Mouse (Mus musculus) forebrain, embryonic 13.5 days (tissue): ENCODE results near the gene Optn. TPM values are rescaled to one million over a fixed set of nuclear protein-coding genes. Genes with fewer than 3 reads are reported as not detected.

Experiments
- ATAC-seq: fragments of 200-750 bp; cut with Nextera tagmentation; 2 replicates; pipeline ENCODE4 v1.8.0; 2017
- H3K27ac ChIP-seq: fragments of 300-500 bp; sonication (generic); 2 replicates; pipeline ENCODE4 v1.5.1; 2015; ENCODE audit warnings: inconsistent platforms, mild to moderate bottlenecking, moderate library complexity
- H3K27me3 ChIP-seq: fragments of 300-500 bp; sonication (generic); 2 replicates; pipeline ENCODE4 v1.6.1; 2015; ENCODE audit warnings: mild to moderate bottlenecking, inconsistent platforms
- H3K36me3 ChIP-seq: fragments of 300-500 bp; sonication (generic); 2 replicates; pipeline ENCODE4 v1.6.1; 2015; ENCODE audit warnings: mild to moderate bottlenecking, inconsistent platforms; ENCODE audit not compliant: poor library complexity, severe bottlenecking
- H3K4me1 ChIP-seq: fragments of 300-500 bp; sonication (generic); 2 replicates; pipeline ENCODE4 v1.6.1; 2015; ENCODE audit warnings: inconsistent platforms
- H3K4me2 ChIP-seq: fragments of 300-500 bp; sonication (generic); 2 replicates; pipeline ENCODE4 v1.6.1; 2015; ENCODE audit warnings: inconsistent platforms, mild to moderate bottlenecking, moderate library complexity
- H3K4me3 ChIP-seq: fragments of 300-500 bp; sonication (generic); 2 replicates; pipeline ENCODE4 v1.5.1; 2015; ENCODE audit warnings: mild to moderate bottlenecking, inconsistent platforms
- H3K9ac ChIP-seq: fragments of 300-500 bp; sonication (generic); 2 replicates; pipeline ENCODE4 v1.6.1; 2015; ENCODE audit warnings: mild to moderate bottlenecking, inconsistent platforms
- H3K9me3 ChIP-seq: fragments of 300-500 bp; sonication (generic); replicated peaks from 2 replicates; pipeline ENCODE4 v1.6.1; 2016; ENCODE audit warnings: inconsistent platforms
- WGBS: fragments of 180-500 bp; shearing (Covaris S2); methylation state at CpG from one replicate; pipeline ENCODE4 v1.1.7; 2015; 5-methylcytosine and 5-hydroxymethylcytosine counted together
- polyA plus RNA-seq: library from polyadenylated mRNA; unstranded; fragments of >200 nt; fragmentation: Nextera tagmentation; extraction: Ambion mirVana; gene quantifications from 2 replicates; pipeline ENCODE4 v1.2.1, GENCODE M21; 2015

The Optn gene
- polyA plus RNA-seq, 1 experiment from 2014 or later = 2.8 TPM

DNA sequence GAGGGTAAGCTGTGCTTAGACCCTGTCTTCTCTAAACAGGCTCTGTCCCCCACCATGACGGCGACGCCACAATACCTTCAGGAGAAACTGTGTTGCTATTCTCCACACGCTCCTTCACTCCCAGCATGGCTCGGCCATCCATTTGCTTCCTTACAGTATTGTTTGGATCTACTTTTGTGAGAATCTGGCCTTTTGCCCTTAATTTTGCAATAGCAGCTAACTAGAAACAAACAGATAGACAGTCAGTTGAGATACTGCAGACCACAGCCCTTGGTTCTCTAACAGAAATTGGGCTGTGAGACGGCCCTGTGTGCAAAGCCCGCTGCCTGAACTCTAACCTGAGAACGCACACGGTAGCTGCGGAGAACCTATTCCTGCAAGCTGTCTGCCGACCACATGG, 68.2 kb downstream of the Optn start:
- no peak overlapping the region for H3K9ac ChIP-seq
- H3K27ac ChIP-seq = no peak overlapping the region
- H3K4me3 ChIP-seq = no peak overlapping the region
- peaks cover 75% of the 10 kb centered on the region for H3K36me3 ChIP-seq
- H3K9me3 ChIP-seq = no peaks in the 10 kb centered on the region
- ATAC-seq = no peak
- 93% methylated on average over 11 of the region's 11 CpGs for whole genome bisulfite sequencing
- H3K4me2 ChIP-seq = no peak overlapping the region
- H3K27me3 ChIP-seq = no peaks in the 10 kb centered on the region
- no peaks in the 10 kb centered on the region for H3K4me1 ChIP-seq

DNA sequence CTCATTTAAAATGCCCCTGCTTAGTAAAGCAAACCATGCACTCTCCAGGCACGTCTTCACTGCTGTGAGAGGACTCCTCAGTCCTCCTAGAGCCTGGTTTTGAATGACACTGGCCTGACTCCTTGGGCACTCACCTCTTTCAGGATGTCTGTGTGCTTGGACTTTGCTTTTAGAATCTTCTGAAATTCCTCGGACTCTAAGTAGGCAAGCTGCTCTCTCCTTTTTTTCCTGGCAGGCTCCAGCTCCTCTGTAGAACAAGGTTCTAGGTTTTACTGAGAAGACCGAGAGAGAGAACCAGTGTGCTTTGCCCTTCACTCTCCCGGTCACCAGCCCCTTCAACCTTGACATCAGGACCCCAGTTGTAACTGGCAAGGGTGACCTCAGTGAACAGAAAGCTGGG, 69.4 kb downstream of the Optn start:
- H3K9ac ChIP-seq = no peak overlapping the region
- H3K27ac ChIP-seq = no peak overlapping the region
- WGBS = 92% methylated on average over 4 of the region's 4 CpGs
- H3K36me3 ChIP-seq = peaks cover 71% of the 10 kb centered on the region
- H3K9me3 ChIP-seq = no peaks in the 10 kb centered on the region
- H3K4me1 ChIP-seq = no peaks in the 10 kb centered on the region
- no peak overlapping the region for H3K4me3 ChIP-seq
- no peak for ATAC-seq
- no peak overlapping the region for H3K4me2 ChIP-seq
- no peaks in the 10 kb centered on the region for H3K27me3 ChIP-seq

DNA sequence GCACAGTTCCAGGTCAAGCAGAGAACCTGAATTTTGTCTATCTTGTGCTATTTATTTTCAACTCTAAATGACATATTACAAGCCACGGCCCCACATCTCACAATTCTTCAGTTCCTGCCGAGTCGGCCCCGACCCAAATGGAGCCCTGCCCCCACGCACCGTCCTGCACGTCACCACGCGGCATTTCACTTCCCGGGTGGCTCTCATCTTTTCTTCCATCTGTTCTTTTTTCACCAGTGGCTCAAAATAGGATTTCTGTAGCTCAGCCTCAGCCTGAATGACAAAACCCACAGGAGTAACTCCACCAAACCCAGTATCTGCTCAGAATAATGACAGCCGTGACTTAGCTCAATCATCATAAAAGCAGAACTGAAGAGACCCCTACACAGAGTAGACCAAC, 70.3 kb downstream of the Optn start:
- Histone ChIP-seq H3K27ac (no peak overlapping the region), H3K4me1 (no peaks in the 10 kb centered on the region), H3K4me3 (no peak overlapping the region), H3K36me3 (peaks cover 66% of the 10 kb centered on the region), H3K4me2 (no peak overlapping the region), H3K27me3 (no peaks in the 10 kb centered on the region), H3K9me3 (no peaks in the 10 kb centered on the region), H3K9ac (no peak overlapping the region)
- 92% methylated on average over 11 of the region's 11 CpGs for WGBS
- no peak for ATAC-seq

DNA sequence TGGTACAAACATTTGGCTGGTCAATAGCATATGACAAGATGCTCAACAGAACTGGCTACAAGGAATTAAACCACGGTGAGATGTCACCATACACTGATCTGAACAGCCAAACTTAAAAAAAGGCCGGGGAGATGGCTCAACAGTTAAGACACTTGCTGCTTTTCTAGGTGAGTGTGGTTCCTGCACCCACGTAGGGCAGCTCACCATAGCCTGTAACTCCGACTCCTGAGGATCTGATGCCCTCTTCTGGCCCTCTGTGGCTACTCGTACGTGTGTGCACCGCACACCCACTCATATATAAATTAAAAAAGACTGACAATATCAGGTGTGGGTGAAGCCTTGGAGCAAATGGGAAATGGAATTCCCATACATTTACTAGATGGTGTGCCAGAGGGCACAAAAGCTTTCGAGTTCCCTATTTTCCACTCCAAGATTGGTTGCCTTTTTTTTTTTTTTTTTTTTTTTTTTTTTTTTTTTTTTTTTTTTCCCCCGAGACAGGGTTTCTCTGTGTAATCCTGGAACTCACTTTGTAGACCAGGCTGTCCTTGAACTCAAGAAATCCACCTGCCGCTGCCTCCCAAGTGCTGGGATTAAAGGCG, 74.9 kb downstream of the Optn start:
- WGBS = 75% methylated on average over 11 of the region's 11 CpGs
- H3K9me3 ChIP-seq = no peaks in the 10 kb centered on the region
- no peak overlapping the region for H3K4me3 ChIP-seq
- H3K4me1 ChIP-seq = no peaks in the 10 kb centered on the region
- no peak overlapping the region for H3K27ac ChIP-seq
- no peaks in the 10 kb centered on the region for H3K27me3 ChIP-seq
- peaks cover 31% of the 10 kb centered on the region for H3K36me3 ChIP-seq
- H3K9ac ChIP-seq = no peak overlapping the region
- H3K4me2 ChIP-seq = no peak overlapping the region
- ATAC-seq = no peak

DNA sequence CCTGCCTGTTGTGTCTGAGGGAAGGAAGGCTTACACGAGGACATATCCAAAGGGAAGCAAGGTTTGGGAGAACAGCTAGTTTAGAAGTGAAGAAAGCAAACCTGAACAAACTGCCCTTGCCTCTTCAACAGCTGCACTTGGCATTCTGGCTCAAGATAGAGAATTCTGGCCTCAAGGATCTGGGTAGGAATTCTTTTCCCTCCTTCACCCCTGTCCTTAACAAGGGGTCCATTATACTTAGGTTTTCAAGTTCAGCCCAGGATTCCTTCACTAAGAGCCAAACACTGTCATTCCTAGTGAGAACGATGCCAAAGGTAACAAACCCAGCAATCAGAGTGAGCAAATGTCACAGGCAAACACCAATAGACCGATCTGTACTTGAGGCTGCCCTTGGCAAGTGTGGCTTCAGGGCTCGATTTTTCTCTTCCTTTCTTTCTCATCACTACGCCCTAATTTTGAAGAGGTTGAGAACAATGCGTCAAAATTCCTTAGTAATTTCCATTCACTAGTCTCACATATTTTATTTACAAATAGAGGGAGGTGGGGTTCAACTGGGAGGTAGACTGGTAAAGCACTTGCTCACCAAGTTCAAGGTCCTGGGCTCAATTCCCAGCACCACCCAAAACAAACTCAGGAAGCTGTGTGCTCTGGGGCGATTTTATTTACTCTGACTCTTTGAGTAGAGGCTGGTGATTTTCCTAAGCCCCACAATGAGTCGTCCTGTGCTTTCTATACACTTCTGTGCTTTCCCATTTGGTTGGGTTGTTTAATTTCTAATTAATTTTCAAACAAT, 76.3 kb downstream of the Optn start:
- Histone ChIP-seq H3K27me3 (no peaks in the 10 kb centered on the region), H3K4me2 (no peak overlapping the region), H3K9ac (no peak overlapping the region), H3K27ac (no peak overlapping the region), H3K4me1 (no peaks in the 10 kb centered on the region), H3K4me3 (no peak overlapping the region), H3K9me3 (no peaks in the 10 kb centered on the region), H3K36me3 (peaks cover 22% of the 10 kb centered on the region)
- 81% methylated on average over 8 of the region's 8 CpGs for WGBS
- no peak for ATAC-seq

DNA sequence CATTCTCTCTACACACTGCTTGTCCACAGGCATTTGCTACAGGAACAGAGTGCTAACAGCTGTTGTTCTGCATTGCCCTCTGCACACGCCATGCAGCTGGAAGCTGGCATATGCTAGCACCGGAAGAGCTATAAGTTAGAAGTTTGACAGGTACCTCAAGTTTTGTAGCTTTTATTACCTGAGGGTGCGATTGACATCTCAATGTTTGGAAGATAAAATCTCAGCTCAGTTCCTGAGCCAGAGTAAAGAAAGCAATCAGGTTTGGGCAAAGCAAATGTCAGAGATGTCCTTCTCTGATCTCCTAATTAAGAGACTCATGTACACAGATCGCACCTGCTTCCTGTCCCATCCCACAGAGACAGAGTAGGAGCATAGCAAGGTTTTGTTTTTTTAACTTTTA, 77.1 kb downstream of the Optn start:
- ATAC-seq = no peak
- no peaks in the 10 kb centered on the region for H3K9me3 ChIP-seq
- no peak overlapping the region for H3K9ac ChIP-seq
- H3K4me1 ChIP-seq = no peaks in the 10 kb centered on the region
- 95% methylated on average over 4 of the region's 4 CpGs for WGBS
- H3K27me3 ChIP-seq = no peaks in the 10 kb centered on the region
- no peak overlapping the region for H3K4me3 ChIP-seq
- H3K36me3 ChIP-seq = peaks cover 18% of the 10 kb centered on the region
- H3K27ac ChIP-seq = no peak overlapping the region
- H3K4me2 ChIP-seq = no peak overlapping the region

DNA sequence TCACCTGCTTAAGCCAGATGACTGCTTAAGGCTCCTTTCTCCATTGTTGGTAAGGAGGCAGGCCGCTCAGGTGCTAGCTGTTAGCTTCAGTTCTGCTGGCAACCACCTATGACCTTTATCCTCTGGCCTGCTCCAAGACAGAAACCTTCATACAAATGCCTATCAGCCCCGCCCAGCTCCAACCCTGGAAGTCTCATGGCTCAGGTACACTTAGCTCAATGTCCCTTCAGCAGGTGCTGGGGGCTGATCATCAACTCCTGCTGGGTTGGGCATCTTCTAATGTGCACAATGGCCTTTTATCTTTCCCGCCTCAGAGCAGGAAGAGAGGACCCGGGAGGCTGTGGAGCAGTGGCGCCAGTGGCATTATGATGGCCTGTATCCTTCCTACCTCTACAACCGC, 78.9 kb downstream of the Optn start:
- Histone ChIP-seq H3K27ac (no peak overlapping the region), H3K4me1 (no peaks in the 10 kb centered on the region), H3K9me3 (no peaks in the 10 kb centered on the region), H3K4me3 (no peak overlapping the region), H3K27me3 (no peaks in the 10 kb centered on the region), H3K9ac (no peak overlapping the region), H3K4me2 (no peak overlapping the region), H3K36me3 (peaks cover 3% of the 10 kb centered on the region; the same call in 1 of the 2 replicates)
- ATAC-seq = no peak
- WGBS = 72% methylated on average over 6 of the region's 6 CpGs

DNA sequence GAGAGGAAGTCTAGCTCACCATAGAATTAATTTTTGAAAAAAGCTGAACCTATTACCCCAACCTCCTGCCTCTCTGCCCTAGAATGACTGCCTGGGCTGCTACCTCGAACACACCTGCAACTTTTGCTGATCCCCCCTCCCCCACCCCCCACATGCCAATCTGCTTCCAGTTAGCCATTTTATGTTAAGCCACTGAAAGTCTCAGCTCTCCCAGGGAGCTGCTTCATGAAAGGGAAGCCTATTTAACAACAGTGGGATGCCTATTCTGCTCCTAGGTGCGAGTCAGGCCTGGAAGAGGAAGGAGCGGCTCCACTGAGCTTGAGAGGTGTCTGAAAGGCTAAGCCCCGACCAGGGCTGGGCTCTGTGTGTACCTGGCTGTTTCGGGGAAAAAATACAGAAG, 79.9 kb downstream of the Optn start:
- Histone ChIP-seq H3K4me1 (0 out of 2 replicates have a peak, but pooled peaks cover under 1% of the 10 kb centered on the region), H3K9ac (no peak overlapping the region), H3K27ac (no peak overlapping the region), H3K4me3 (no peak overlapping the region), H3K27me3 (no peaks in the 10 kb centered on the region), H3K36me3 (no peaks in the 10 kb centered on the region), H3K9me3 (no peaks in the 10 kb centered on the region), H3K4me2 (no peak overlapping the region)
- 16% methylated on average over 5 of the region's 5 CpGs for WGBS
- ATAC-seq = no peak

DNA sequence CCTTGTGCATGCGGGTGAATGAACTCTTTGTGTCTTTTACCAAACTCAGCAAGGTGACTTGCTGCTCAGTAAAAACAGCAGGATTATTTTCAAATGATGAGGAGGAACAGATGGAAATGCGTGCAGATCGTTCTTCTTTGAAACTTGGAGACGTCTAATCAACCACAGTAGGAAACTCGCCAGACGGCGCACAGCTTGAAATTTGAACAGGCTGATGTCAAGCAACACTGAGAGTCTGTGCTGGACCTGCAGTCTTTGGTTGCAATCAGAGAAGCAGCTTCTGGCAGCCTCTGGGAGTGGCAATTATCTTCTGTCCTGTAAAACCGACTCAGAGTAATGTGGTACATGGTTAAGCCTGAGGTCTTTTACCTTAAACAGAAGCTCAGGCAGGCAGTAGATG, 85.8 kb downstream of the Optn start:
- peak overlapping the region; percentile 45 for H3K27ac ChIP-seq
- no peaks in the 10 kb centered on the region for H3K9me3 ChIP-seq
- no peaks in the 10 kb centered on the region for H3K36me3 ChIP-seq
- no peak overlapping the region for H3K4me2 ChIP-seq
- peak; percentile 66; the same call in 1 of the 2 replicates for ATAC-seq
- no peak overlapping the region for H3K4me3 ChIP-seq
- H3K4me1 ChIP-seq = peaks cover 15% of the 10 kb centered on the region
- no peak overlapping the region for H3K9ac ChIP-seq
- 14% methylated on average over 8 of the region's 8 CpGs for WGBS
- no peaks in the 10 kb centered on the region for H3K27me3 ChIP-seq

DNA sequence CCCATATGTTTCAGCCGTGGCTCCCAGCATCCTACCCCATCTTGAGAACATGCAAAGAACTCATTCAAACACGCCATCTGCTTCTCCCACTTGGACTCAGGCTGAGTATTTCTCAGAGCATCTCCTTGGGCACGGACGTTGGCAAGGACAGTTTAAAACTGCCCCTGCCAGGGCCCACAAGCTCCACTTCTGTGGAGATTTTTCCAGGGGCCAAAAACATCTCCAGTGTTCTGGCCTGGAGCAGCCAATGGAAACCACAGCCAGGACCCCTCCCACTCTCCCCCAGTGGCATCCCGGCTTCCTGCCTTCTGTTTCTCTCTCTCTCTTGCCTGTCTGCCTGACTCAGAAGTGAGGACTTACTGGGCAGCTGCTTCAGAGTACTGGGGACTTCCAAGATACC, 88.0 kb downstream of the Optn start, which contains the start of gene Ucma:
Ucma (plus strand) TSS at position 316 of the 400 bp plus-strand sequence.
- no peaks in the 10 kb centered on the region for H3K27me3 ChIP-seq
- ATAC-seq = no peak
- no peaks in the 10 kb centered on the region for H3K9me3 ChIP-seq
- peaks cover 15% of the 10 kb centered on the region for H3K4me1 ChIP-seq
- H3K27ac ChIP-seq = no peak within 1 kb of the TSS
- H3K4me3 ChIP-seq = no peak within 1 kb of the TSS
- H3K36me3 ChIP-seq = no peaks in the 10 kb centered on the region
- no peak within 1 kb of the TSS for H3K4me2 ChIP-seq
- no peak within 1 kb of the TSS for H3K9ac ChIP-seq
- 64% methylated on average over 5 of the region's 5 CpGs for WGBS
